ENCODE assay signal across 21 mouse cellular contexts in the genomic region with DNA sequence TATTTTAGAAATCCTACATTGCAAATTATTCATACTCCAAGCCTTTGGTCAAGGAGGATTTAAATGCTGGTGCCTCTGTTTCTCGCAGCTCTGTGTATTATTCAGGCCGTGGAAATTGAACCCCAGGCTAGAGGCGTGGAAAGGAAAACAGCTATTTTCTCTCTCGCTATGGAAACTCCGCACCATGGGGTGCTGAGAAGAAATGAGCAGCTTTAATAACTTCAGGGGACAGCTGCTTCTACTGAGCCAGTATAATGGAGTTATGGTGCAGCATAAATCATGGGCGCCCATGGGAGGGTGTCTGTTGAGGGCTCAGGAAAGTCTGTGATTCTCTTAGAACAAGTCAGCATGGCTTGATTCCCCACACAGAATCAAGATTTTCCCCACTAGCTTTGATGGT.
A peak's percentile ranks its signal among the peaks of the same experiment; 100 is the strongest.
DNase-seq lines count a peak whose midpoint lies in the region; ATAC-seq lines count a peak whose summit lies in the region.
"Had no signal": no experiment of that assay in that cellular context is flagged by ENCODE, and none has a peak within 500 bp of the region (broad histone marks: within the 10 kb centered on the region; RNA-seq: fewer than 3 reads in every experiment).

No protein-coding gene starts in this region.

- H3K9me3 ChIP-seq in neural tube, embryonic 11.5 days (ENCODE audit: control insufficient read depth, low read length) = no peaks in the 10 kb centered on the region
- H3K9me3 ChIP-seq in hindbrain, embryonic 15.5 days = no peaks in the 10 kb centered on the region
- H3K9me3 ChIP-seq in midbrain, embryonic 14.5 days (ENCODE audit: control insufficient read depth, low read length) = no peaks in the 10 kb centered on the region
- no peaks in the 10 kb centered on the region for H3K9me3 ChIP-seq in neural tube, embryonic 15.5 days (replicated peaks)
- no peaks in the 10 kb centered on the region for H3K9me3 ChIP-seq in liver, embryonic 12.5 days (replicated peaks)
- H3K9me3 ChIP-seq: embryonic facial prominence, embryonic 13.5 days; midbrain, embryonic 12.5 days had no signal

- no peak overlapping the region for H3K27ac ChIP-seq in neural tube, embryonic 11.5 days (ENCODE audit: low read depth, low read length)
- H3K27ac ChIP-seq in hindbrain, embryonic 15.5 days (replicated peaks) = no peak overlapping the region; the same call in 1 of the 2 replicates
- H3K27ac ChIP-seq in midbrain, embryonic 14.5 days (replicated peaks; ENCODE audit: low read depth, low read length) = no peak overlapping the region
- peak overlapping the region; percentile 48; the same call in 1 of the 2 replicates for H3K27ac ChIP-seq in neural tube, embryonic 15.5 days (replicated peaks)
- no peak overlapping the region for H3K27ac ChIP-seq in liver, embryonic 12.5 days
- H3K27ac ChIP-seq: embryonic facial prominence, embryonic 13.5 days; heart, adult 2 months had no signal

- H3K4me2 ChIP-seq in neural tube, embryonic 11.5 days (ENCODE audit: low read depth) = no peak overlapping the region
- no peak overlapping the region for H3K4me2 ChIP-seq in hindbrain, embryonic 15.5 days
- H3K4me2 ChIP-seq in midbrain, embryonic 14.5 days (ENCODE audit: low read length) = no peak overlapping the region
- H3K4me2 ChIP-seq in neural tube, embryonic 15.5 days = no peak overlapping the region
- H3K4me2 ChIP-seq in liver, embryonic 12.5 days = no peak overlapping the region
- H3K4me2 ChIP-seq: embryonic facial prominence, embryonic 13.5 days; liver, embryonic 11.5 days; midbrain, embryonic 12.5 days had no signal

- no peaks in the 10 kb centered on the region for H3K27me3 ChIP-seq in neural tube, embryonic 11.5 days (ENCODE audit: control insufficient read depth, insufficient read depth, low read length)
- no peaks in the 10 kb centered on the region for H3K27me3 ChIP-seq in hindbrain, embryonic 15.5 days
- no peaks in the 10 kb centered on the region for H3K27me3 ChIP-seq in midbrain, embryonic 14.5 days (ENCODE audit: control insufficient read depth, insufficient read depth, low read length)
- H3K27me3 ChIP-seq in neural tube, embryonic 15.5 days (replicated peaks) = no peaks in the 10 kb centered on the region
- no peaks in the 10 kb centered on the region for H3K27me3 ChIP-seq in liver, embryonic 12.5 days (replicated peaks)
- H3K27me3 ChIP-seq: embryonic facial prominence, embryonic 13.5 days had no signal

- no peak overlapping the region for H3K9ac ChIP-seq in neural tube, embryonic 11.5 days (ENCODE audit: low read length)
- no peak overlapping the region for H3K9ac ChIP-seq in hindbrain, embryonic 15.5 days
- no peak overlapping the region for H3K9ac ChIP-seq in midbrain, embryonic 14.5 days (replicated peaks; ENCODE audit: low read length)
- H3K9ac ChIP-seq in neural tube, embryonic 15.5 days (replicated peaks) = no peak overlapping the region
- H3K9ac ChIP-seq in liver, embryonic 12.5 days = no peak overlapping the region
- H3K9ac ChIP-seq: embryonic facial prominence, embryonic 13.5 days; midbrain, embryonic 12.5 days had no signal

- peaks cover 13% of the 10 kb centered on the region for H3K4me1 ChIP-seq in neural tube, embryonic 11.5 days (ENCODE audit: control insufficient read depth, insufficient read depth, low read length)
- peaks cover 9% of the 10 kb centered on the region for H3K4me1 ChIP-seq in hindbrain, embryonic 15.5 days (replicated peaks)
- H3K4me1 ChIP-seq in midbrain, embryonic 14.5 days (ENCODE audit: control insufficient read depth, insufficient read depth, low read length) = peaks cover 15% of the 10 kb centered on the region; the same call in 1 of the 2 replicates
- peaks cover 19% of the 10 kb centered on the region for H3K4me1 ChIP-seq in neural tube, embryonic 15.5 days
- no peaks in the 10 kb centered on the region for H3K4me1 ChIP-seq in liver, embryonic 12.5 days
- H3K4me1 ChIP-seq: embryonic facial prominence, embryonic 13.5 days had no signal

- 36% methylated on average over 6 of the region's 6 CpGs for WGBS in neural tube, embryonic 11.5 days
- 37% methylated on average over 6 of the region's 6 CpGs for WGBS in hindbrain, embryonic 15.5 days
- 35% methylated on average over 6 of the region's 6 CpGs for WGBS in midbrain, embryonic 14.5 days
- WGBS in neural tube, embryonic 15.5 days = 22% methylated on average over 6 of the region's 6 CpGs
- WGBS in liver, embryonic 12.5 days (ENCODE audit: insufficient replicate concordance) = 75% methylated on average over 6 of the region's 6 CpGs

- ATAC-seq in neural tube, embryonic 11.5 days (ENCODE audit: insufficient read depth, low FRiP score, low TSS enrichment) = peak; percentile 69
- ATAC-seq in hindbrain, embryonic 15.5 days (ENCODE audit: low FRiP score, low read depth) = peak; percentile 23; the same call in 1 of the 2 replicates
- peak; percentile 37; the same call in 1 of the 2 replicates for ATAC-seq in midbrain, embryonic 14.5 days (ENCODE audit: low FRiP score, low TSS enrichment)
- ATAC-seq in neural tube, embryonic 15.5 days (ENCODE audit: low FRiP score) = peak; percentile 70
- ATAC-seq in liver, embryonic 12.5 days = no peak
- ATAC-seq: intestine, postnatal 0 days had no signal

- no peak overlapping the region for H3K4me3 ChIP-seq in neural tube, embryonic 11.5 days (ENCODE audit: low read depth, low read length)
- no peak overlapping the region for H3K4me3 ChIP-seq in hindbrain, embryonic 15.5 days
- H3K4me3 ChIP-seq in midbrain, embryonic 14.5 days (replicated peaks; ENCODE audit: low read depth, low read length) = no peak overlapping the region
- no peak overlapping the region for H3K4me3 ChIP-seq in neural tube, embryonic 15.5 days (replicated peaks)
- H3K4me3 ChIP-seq in liver, embryonic 12.5 days = no peak overlapping the region
- H3K4me3 ChIP-seq: embryonic facial prominence, embryonic 13.5 days; heart, adult 2 months; midbrain, embryonic 12.5 days had no signal

- H3K36me3 ChIP-seq in neural tube, embryonic 11.5 days (ENCODE audit: control insufficient read depth, insufficient read depth, low read length) = no peaks in the 10 kb centered on the region
- no peaks in the 10 kb centered on the region for H3K36me3 ChIP-seq in hindbrain, embryonic 15.5 days
- H3K36me3 ChIP-seq in midbrain, embryonic 14.5 days (ENCODE audit: control insufficient read depth, insufficient read depth, low read length) = no peaks in the 10 kb centered on the region
- no peaks in the 10 kb centered on the region for H3K36me3 ChIP-seq in neural tube, embryonic 15.5 days
- H3K36me3 ChIP-seq in liver, embryonic 12.5 days = no peaks in the 10 kb centered on the region
- H3K36me3 ChIP-seq: embryonic facial prominence, embryonic 13.5 days; midbrain, embryonic 12.5 days had no signal

- peak; percentile 33 for DNase-seq in neural tube, embryonic 11.5 days (ENCODE audit: low spot score)
- no peak for DNase-seq in neural tube, embryonic 10.5 days (ENCODE audit: extremely low spot score, low spot score)
- DNase-seq in midbrain, embryonic 14.5 days = peak; percentile 62
- no peak for DNase-seq in lung, postnatal 25 days (ENCODE audit: low spot score)
- no peak for DNase-seq in liver
- DNase-seq: adrenal gland, adult 2 months; cerebellum, adult 11 months; cerebellum, postnatal 14 days; gastrocnemius, postnatal 10 days; heart, adult 2 months; heart, postnatal 4 days; lung, adult 2 months; lung, postnatal 4 days; thymus, postnatal 4 days had no signal

Comparison
In these comparisons a context has a peak if more than half of its experiments do, and no peak if none do; other contexts are left out.
1. DNase-seq: peak in neural tube, embryonic 11.5 days (single experiment) and midbrain, embryonic 14.5 days (single experiment); none in neural tube, embryonic 10.5 days (single experiment), lung, postnatal 25 days (single experiment) and liver (single experiment).